Mouse (Mus musculus): Measurements from ENCODE around the gene Aldh1a2.

Aldh1a2 gene

GRCm38 (mm10) chr9:71216036-71216995, 727 bp downstream of the Aldh1a2 start:
- in situ Hi-C loops (cut with MboI) = no loop called here

DNA sequence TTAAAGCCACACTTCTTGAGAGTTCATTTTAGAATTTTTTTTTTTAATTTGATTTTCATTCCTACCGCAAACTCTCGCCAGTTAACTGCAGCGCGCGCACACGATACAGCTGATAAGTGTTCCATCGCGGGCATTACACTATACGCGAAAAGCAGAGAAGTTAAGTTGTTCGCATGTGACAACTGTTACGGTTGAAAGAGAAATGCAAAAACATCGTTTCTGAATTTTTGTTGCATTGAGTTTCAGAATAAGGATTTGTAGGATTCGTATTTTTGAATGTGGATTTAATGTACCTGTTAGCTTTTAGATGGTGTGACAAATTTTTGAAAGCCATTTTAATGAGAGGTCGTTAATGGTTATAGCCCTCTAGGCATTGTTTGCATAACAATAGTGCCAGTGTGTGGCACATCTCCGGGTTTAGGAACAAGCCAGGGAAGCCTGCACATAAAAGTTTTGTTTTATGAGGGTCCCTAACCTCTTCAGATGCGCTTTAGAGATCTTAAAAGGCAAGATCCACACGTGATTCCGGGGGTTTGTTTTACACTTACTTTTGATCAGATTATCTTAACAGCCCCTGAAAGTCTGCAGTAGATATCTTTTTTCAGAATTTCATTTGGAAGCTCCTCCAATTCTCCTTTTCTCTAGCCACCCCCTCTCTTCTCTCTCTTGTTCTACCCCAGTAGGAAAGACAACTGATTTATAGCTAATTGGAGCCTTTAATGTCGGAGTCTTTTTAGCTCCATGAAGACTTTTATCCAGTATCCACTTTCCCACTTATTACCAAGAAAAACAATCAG, 1.6 kb downstream of the Aldh1a2 start:
- in situ Hi-C loops (cut with MboI) = no loop called here

DNA sequence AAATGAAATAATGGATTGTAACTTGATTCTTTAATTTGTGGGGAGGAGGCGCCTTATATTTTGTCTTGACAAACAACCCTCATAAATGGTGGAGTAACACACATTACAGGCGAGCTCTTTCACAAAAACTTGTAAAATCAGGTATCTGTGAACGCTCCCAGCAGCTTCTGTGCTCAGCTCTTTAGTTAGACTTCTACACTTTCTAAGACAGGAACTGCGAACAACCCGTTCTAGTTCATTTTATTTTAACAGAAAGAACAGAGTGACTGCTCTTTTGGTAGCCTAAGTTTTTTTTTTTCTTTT, 2.2 kb downstream of the Aldh1a2 start:
- in situ Hi-C loops (cut with MboI) = no loop called here

DNA sequence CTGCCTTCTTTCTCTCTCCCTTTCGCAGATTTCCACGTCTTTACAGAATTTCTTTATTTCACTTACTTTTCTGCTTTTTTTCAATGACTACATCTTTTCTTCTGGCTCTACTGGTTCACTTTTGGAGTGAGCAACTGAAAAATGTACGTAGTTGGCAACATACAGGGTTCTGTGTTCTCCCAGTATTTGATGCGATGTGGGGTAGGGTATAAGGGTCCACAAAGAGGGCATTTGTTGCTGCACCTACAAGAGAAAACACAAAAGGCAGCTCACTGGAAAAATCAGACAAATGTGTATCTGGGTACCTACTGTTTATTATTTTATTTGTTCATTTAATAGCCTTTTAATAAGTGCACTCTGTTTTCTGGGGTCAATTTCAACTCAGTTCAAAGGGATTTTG, 3.6 kb downstream of the Aldh1a2 start:
- in situ Hi-C loops (cut with MboI) = no loop called here

GRCm38 (mm10) chr9:71220401-71220800, 4.8 kb downstream of the Aldh1a2 start:
- in situ Hi-C loops (cut with MboI) = no loop called here

DNA sequence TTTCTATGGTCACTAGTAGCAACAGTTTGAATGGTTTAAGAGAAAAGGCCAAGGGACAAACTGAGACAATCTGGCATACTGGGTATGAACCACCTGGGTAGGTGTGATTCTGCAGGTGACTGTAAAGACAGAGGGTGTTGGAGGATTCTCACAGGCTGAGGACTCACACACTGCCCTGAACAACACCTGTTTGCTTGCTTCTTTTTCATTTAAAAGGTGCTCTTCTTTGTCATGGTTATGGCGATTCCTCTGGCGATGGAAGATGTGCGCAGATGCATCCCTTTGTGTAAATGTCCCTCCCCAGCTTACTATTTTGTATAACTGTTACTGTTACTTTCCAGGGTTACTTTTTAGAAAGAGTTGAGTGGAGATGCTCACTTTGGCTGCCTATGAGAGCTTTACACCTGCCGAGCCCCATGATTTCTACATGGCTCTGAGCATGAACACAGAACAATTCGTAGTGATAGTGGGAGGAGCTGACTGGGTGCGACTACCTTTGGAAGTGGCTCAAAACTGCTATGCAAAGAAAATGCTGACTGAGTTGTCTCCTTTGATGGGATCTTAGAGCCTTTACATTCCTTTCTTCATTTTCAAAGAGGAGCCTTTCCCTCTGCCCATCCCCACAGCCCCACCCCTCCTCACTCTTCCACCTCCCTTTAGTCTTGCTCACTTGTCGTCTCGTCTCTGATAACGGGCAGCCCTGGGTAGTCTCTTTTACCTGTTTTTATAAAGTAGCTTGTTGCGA, 11.8 kb downstream of the Aldh1a2 start:
- in situ Hi-C loops (cut with MboI) = no loop called here

- in situ Hi-C loops (cut with MboI) = no loop called here
Observed at GRCm38 (mm10) chr9:71230011-71230410, 14.4 kb downstream of the Aldh1a2 start.

DNA sequence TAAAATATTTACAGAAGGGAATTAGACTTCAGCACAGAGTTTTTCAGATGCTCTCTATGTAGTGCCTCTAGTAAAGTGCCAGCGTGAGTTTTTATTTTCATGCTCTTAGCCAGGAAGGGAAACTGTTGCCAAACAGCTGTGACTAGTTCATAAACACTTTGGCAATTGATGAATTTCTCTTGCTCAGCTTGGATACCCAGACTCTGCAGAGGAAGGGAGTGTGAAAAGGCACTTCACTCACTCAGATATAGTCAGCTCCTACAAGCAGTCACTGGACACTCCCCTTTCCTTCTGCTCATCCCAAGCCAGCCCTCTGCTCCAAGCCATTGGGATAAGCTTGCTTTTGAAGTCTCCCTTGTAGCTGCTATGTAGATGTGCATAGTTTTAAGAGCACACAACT, 21.0 kb downstream of the Aldh1a2 start:
- in situ Hi-C loops (cut with MboI) = no loop called here

DNA sequence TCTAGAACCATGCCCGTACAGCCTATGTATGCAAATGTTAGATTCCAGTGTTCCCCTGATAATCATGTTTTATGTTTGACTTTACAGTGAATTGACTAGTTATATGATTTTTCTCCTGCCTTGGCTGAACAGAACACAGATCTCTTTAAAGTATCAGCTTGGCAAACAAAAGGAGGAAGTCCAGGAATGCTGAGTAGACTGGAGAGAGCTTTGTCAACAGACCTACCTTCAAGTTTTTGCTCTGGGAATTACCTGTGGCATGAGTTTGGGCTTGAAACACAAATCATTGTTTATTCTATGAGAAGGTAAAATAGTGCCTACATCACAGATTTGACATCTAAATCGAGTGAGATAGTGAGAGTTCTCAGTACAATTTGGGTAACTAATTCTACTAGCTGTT, 24.3 kb downstream of the Aldh1a2 start:
- in situ Hi-C loops (cut with MboI) = no loop called here

- in situ Hi-C loops (cut with MboI) = no loop called here
Observed at GRCm38 (mm10) chr9:71241515-71242411, 26.2 kb downstream of the Aldh1a2 start.

DNA sequence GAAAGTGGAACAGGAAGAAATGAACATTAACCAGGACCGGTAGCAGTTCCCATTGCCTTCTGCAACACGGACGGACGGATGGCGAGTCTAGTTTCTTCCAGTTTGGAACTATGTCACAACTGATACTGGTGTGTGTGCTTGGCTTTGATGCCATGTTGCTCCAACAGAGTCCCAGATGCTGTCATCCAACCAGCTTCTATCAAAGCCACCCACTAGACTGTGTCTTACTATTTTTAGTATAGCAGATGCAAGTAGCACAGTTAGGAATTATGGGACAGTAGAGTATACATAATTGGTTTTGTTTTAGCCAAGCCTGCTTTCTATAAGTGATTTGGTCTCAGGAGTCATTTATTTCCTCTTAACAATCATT, 26.8 kb downstream of the Aldh1a2 start:
- in situ Hi-C loops (cut with MboI) = no loop called here

GRCm38 (mm10) chr9:71254380-71254779, 38.8 kb downstream of the Aldh1a2 start:
- in situ Hi-C loops (cut with MboI) = no loop called here

GRCm38 (mm10) chr9:71262711-71263110, 47.1 kb downstream of the Aldh1a2 start:
- in situ Hi-C loops (cut with MboI) = no loop called here

GRCm38 (mm10) chr9:71269711-71270110, 54.1 kb downstream of the Aldh1a2 start:
- in situ Hi-C loops (cut with MboI) = no loop called here

DNA sequence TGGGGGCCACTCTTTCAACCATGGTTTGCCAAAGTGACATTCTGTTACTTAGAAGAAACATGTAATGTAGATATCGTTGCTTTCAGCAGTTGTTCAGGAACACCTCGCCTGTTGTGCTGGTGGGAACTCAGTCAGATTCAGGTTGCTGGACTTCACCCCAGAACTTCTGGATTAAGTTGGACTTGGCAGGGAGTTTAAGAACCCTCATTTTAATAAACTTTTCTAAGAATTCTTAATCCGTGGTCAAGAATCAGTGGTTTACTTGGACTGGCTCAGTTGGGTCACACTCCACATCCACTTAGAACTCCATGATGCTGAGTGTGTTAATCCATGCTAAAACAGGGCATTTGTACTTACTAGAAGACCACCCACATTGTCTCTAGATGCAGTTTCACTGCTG, 54.6 kb downstream of the Aldh1a2 start:
- in situ Hi-C loops (cut with MboI) = no loop called here

- in situ Hi-C loops (cut with MboI) = no loop called here
Observed at GRCm38 (mm10) chr9:71276149-71276721, 60.6 kb downstream of the Aldh1a2 start.

GRCm38 (mm10) chr9:71278741-71279140, 63.2 kb downstream of the Aldh1a2 start:
- in situ Hi-C loops (cut with MboI) = no loop called here

GRCm38 (mm10) chr9:71283156-71283555, 67.6 kb downstream of the Aldh1a2 start:
- in situ Hi-C loops (cut with MboI) = no loop called here

GRCm38 (mm10) chr9:71285231-71285630, 69.6 kb downstream of the Aldh1a2 start:
- in situ Hi-C loops (cut with MboI) = no loop called here

GRCm38 (mm10) chr9:71286420-71286819, 70.8 kb downstream of the Aldh1a2 start:
- in situ Hi-C loops (cut with MboI) = no loop called here

DNA sequence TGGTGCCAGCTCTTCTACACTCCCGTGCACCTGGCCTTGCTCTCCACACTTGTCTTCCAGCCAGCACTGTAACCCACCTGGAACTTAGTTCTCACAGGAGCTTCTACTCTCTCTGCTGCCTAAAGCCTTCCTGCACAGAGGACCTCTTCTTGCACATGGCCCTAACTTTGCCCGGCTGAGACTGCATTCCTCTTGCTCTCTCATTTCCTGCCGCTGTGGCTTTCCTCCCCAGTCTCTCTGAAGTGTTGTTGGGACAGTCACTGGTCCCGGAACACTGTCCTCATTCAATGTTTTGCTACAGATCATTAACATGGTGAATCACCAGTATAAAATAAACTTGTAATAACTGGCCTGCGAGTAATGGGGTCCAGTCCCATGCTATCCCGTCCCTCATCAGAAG, 73.1 kb downstream of the Aldh1a2 start:
- in situ Hi-C loops (cut with MboI) = no loop called here

Measured in mature B cell (primary cell).